Mouse (Mus musculus) MEL (cell line): ENCODE results near the gene CK137956. TPM values are rescaled to one million over a fixed set of nuclear protein-coding genes. Genes with fewer than 3 reads are reported as not detected.

Experiments
- DNase-seq: peaks from one replicate; pipeline ENCODE4 v3.0.0; 2011; ENCODE audit warnings: low read depth, low spot score
- H3K27ac ChIP-seq: 2 replicates; pipeline ENCODE4 v1.5.1; 2012; ENCODE audit warnings: low read depth, mild to moderate bottlenecking, control low read depth, low read length, moderate library complexity; ENCODE audit not compliant: control insufficient read depth
- H3K27me3 ChIP-seq, 2 experiments: fragments of 150-350 bp in 1 of 2; sonication (generic) in 1 of 2; 2 replicates each; pipeline ENCODE4 v1.6.1; 2012; ENCODE audit warnings: low read length in 2 of 2, mild to moderate bottlenecking in 2 of 2, improper control_type of control experiment in 1 of 2, moderate library complexity in 1 of 2; ENCODE audit not compliant: insufficient read depth in 2 of 2, control insufficient read depth in 1 of 2
- H3K36me3 ChIP-seq, 2 experiments: 2 replicates each; pipeline ENCODE4 v1.6.1; 2012 to 2014; ENCODE audit warnings: low read length in 2 of 2, improper control_type of control experiment in 1 of 2, inconsistent platforms in 1 of 2, mild to moderate bottlenecking in 1 of 2; ENCODE audit not compliant: insufficient read depth in 2 of 2, control insufficient read depth in 1 of 2
- H3K4me1 ChIP-seq, 2 experiments: fragments of 150-350 bp in 1 of 2; sonication (generic) in 1 of 2; 2 replicates each; pipeline ENCODE4 v1.6.1; 2012; ENCODE audit warnings: low read length in 2 of 2, improper control_type of control experiment in 1 of 2, mild to moderate bottlenecking in 1 of 2; ENCODE audit not compliant: insufficient read depth in 2 of 2, control insufficient read depth in 1 of 2
- H3K4me3 ChIP-seq, 2 experiments: fragments of 150-350 bp in 1 of 2; sonication (generic) in 1 of 2; 2 replicates each; pipeline ENCODE4 v1.5.1; 2012; ENCODE audit warnings: low read depth in 2 of 2, low read length in 2 of 2, mild to moderate bottlenecking in 2 of 2, moderate library complexity in 2 of 2, control low read depth in 1 of 2, improper control_type of control experiment in 1 of 2; ENCODE audit not compliant: control insufficient read depth in 1 of 2, insufficient read depth in 1 of 2
- H3K79me2 ChIP-seq: 2 replicates; pipeline ENCODE4 v1.6.1; 2012; ENCODE audit warnings: mild to moderate bottlenecking, low read length, moderate library complexity; ENCODE audit not compliant: control insufficient read depth, poor library complexity, insufficient read depth
- H3K9ac ChIP-seq: 2 replicates; pipeline ENCODE4 v1.6.1; 2012; ENCODE audit warnings: low read depth, mild to moderate bottlenecking, control low read depth, low read length, moderate library complexity; ENCODE audit not compliant: control insufficient read depth, poor library complexity, severe bottlenecking
- H3K9me3 ChIP-seq: fragments of 150-350 bp; sonication (generic); replicated peaks from 2 replicates; pipeline ENCODE4 v1.6.1; 2012; ENCODE audit warnings: mild to moderate bottlenecking, low read length, improper control_type of control experiment, moderate library complexity; ENCODE audit not compliant: insufficient read depth
- BHLHE40 ChIP-seq: IDR thresholded peaks from 2 replicates; pipeline ENCODE4 v1.6.1; 2012; ENCODE audit warnings: low read depth, mild to moderate bottlenecking, inconsistent platforms, low read length, improper control_type of control experiment, borderline replicate concordance
- CTCF ChIP-seq, 3 experiments: IDR thresholded peaks in 2 of 3; conservative IDR thresholded peaks in 1 of 3; 2 replicates each; pipeline ENCODE4 v1.5.1; 2011 to 2012; ENCODE audit warnings: low read length in 3 of 3, low read depth in 2 of 3, mild to moderate bottlenecking in 2 of 3, improper control_type of control experiment in 1 of 3, inconsistent platforms in 1 of 3, mixed read lengths in 1 of 3, moderate library complexity in 1 of 3; ENCODE audit not compliant: control insufficient read depth in 1 of 3, insufficient read depth in 1 of 3, poor library complexity in 1 of 3, severe bottlenecking in 1 of 3
- E2F4 ChIP-seq: IDR thresholded peaks from 2 replicates; pipeline ENCODE4 v1.6.1; 2011; ENCODE audit warnings: low read depth, low read length, improper control_type of control experiment, borderline replicate concordance
- EP300 ChIP-seq, 2 experiments: IDR thresholded peaks; 2 replicates each; pipeline ENCODE4 v1.6.1; 2011; ENCODE audit warnings: improper control_type of control experiment in 2 of 2, low read length in 2 of 2, low read depth in 1 of 2, mild to moderate bottlenecking in 1 of 2
- ETS1 ChIP-seq: IDR thresholded peaks from 2 replicates; pipeline ENCODE4 v1.6.1; 2012; ENCODE audit warnings: low read depth, mild to moderate bottlenecking, inconsistent platforms, low read length, improper control_type of control experiment, moderate library complexity
- HCFC1 ChIP-seq: IDR thresholded peaks from 2 replicates; pipeline ENCODE4 v1.6.1; 2012; ENCODE audit warnings: low read depth, mild to moderate bottlenecking, inconsistent platforms, low read length, improper control_type of control experiment, moderate library complexity
- JUND ChIP-seq: IDR thresholded peaks from 2 replicates; pipeline ENCODE4 v1.6.1; 2011; ENCODE audit warnings: low read depth, mild to moderate bottlenecking, improper control_type of control experiment, low read length
- KAT2A ChIP-seq: conservative IDR thresholded peaks from 2 replicates; pipeline ENCODE4 v1.6.1; 2012; ENCODE audit warnings: low read depth, low read length, improper control_type of control experiment, inconsistent platforms
- MEF2A ChIP-seq: IDR thresholded peaks from 2 replicates; pipeline ENCODE4 v1.6.1; 2014; ENCODE audit warnings: low read depth, mild to moderate bottlenecking, inconsistent platforms, low read length, improper control_type of control experiment; ENCODE audit not compliant: poor library complexity, insufficient replicate concordance, severe bottlenecking; ENCODE audit errors: extremely low read depth
- MYB ChIP-seq: IDR thresholded peaks from 2 replicates; pipeline ENCODE4 v1.6.1; 2011; ENCODE audit warnings: mild to moderate bottlenecking, low read depth, low read length, improper control_type of control experiment
- NRF1 ChIP-seq: IDR thresholded peaks from 2 replicates; pipeline ENCODE4 v1.6.1; 2014; ENCODE audit warnings: low read depth, mild to moderate bottlenecking, inconsistent platforms, low read length, improper control_type of control experiment, moderate library complexity; ENCODE audit not compliant: poor library complexity, insufficient read depth, severe bottlenecking
- RAD21 ChIP-seq: IDR thresholded peaks from 2 replicates; pipeline ENCODE4 v1.6.1; 2011; ENCODE audit warnings: mild to moderate bottlenecking, low read depth, low read length, improper control_type of control experiment
- RCOR1 ChIP-seq: IDR thresholded peaks from 2 replicates; pipeline ENCODE4 v1.6.1; 2012; ENCODE audit warnings: low read depth, mild to moderate bottlenecking, inconsistent platforms, low read length, improper control_type of control experiment
- SMC3 ChIP-seq: IDR thresholded peaks from 2 replicates; pipeline ENCODE4 v1.6.1; 2011; ENCODE audit warnings: low read depth, low read length, improper control_type of control experiment
- TAL1 ChIP-seq: IDR thresholded peaks from 2 replicates; pipeline ENCODE4 v1.6.1; 2012; ENCODE audit warnings: mild to moderate bottlenecking, inconsistent platforms, low read length, moderate library complexity, mixed read lengths
- UBTF ChIP-seq: IDR thresholded peaks from 2 replicates; pipeline ENCODE4 v1.6.1; 2012; ENCODE audit warnings: low read depth, mild to moderate bottlenecking, inconsistent platforms, low read length, improper control_type of control experiment, moderate library complexity, borderline replicate concordance; ENCODE audit not compliant: insufficient read depth
- USF1 ChIP-seq: IDR thresholded peaks from 2 replicates; pipeline ENCODE4 v1.6.1; 2014; ENCODE audit warnings: low read depth, mild to moderate bottlenecking, inconsistent platforms, low read length, improper control_type of control experiment, moderate library complexity
- USF2 ChIP-seq, 2 experiments: IDR thresholded peaks; 2 replicates each; pipeline ENCODE4 v1.6.1; 2011 to 2012; ENCODE audit warnings: improper control_type of control experiment in 2 of 2, low read length in 2 of 2, borderline replicate concordance in 1 of 2, inconsistent platforms in 1 of 2, low read depth in 1 of 2, mild to moderate bottlenecking in 1 of 2; ENCODE audit not compliant: insufficient read depth in 1 of 2
- ZC3H11A ChIP-seq: IDR thresholded peaks from 2 replicates; pipeline ENCODE4 v1.6.1; 2012; ENCODE audit warnings: low read depth, mild to moderate bottlenecking, inconsistent platforms, low read length, improper control_type of control experiment
- ZKSCAN1 ChIP-seq: IDR thresholded peaks from 2 replicates; pipeline ENCODE4 v1.6.1; 2012; ENCODE audit warnings: low read depth, mild to moderate bottlenecking, inconsistent platforms, low read length, improper control_type of control experiment, moderate library complexity
- ZMIZ1 ChIP-seq: IDR thresholded peaks from 2 replicates; pipeline ENCODE4 v1.6.1; 2012; ENCODE audit warnings: low read depth, mild to moderate bottlenecking, inconsistent platforms, low read length, improper control_type of control experiment, moderate library complexity
- polyA plus RNA-seq, 2 experiments: library from polyadenylated mRNA; stranded (reverse) in 1 of 2; unstranded in 1 of 2; fragments of >175 nt in 1 of 2; fragments of >200 nt in 1 of 2; gene quantifications; 2 replicates each; pipeline versions ENCODE4 v1.2.1 to v1.2.4; 2012; ENCODE audit warnings: low replicate concordance in 2 of 2, low read depth in 1 of 2; ENCODE audit not compliant: insufficient read length in 2 of 2, insufficient read depth in 1 of 2, missing spikeins in 1 of 2
- total RNA-seq: library from RNA; depleted of rRNA; stranded (reverse); fragments of 300-350 nt; gene quantifications from 2 replicates; pipeline ENCODE4 v1.2.3, GENCODE M21; 2012

CK137956 gene
- total and polyA plus RNA-seq, 3 experiments = not detected

- no peaks in the 10 kb centered on the region for H3K9me3 ChIP-seq
- H3K79me2 ChIP-seq = no peaks in the 10 kb centered on the region
- no peak overlapping the region for H3K4me3 ChIP-seq
- H3K27me3 ChIP-seq = no peaks in the 10 kb centered on the region
- no peaks in the 10 kb centered on the region for H3K36me3 ChIP-seq
- no peak for DNase-seq
- H3K4me1 ChIP-seq = no peaks in the 10 kb centered on the region
- no peak overlapping the region for H3K9ac ChIP-seq
- H3K27ac ChIP-seq = no peak overlapping the region
- TF ChIP-seq ZC3H11A = no peak
- TF ChIP-seq RAD21 = no peak
- TF ChIP-seq KAT2A = no peak
Observed at GRCm38 (mm10) chr4:127988526-127989180, 17.9 kb upstream of the CK137956 start.

DNA sequence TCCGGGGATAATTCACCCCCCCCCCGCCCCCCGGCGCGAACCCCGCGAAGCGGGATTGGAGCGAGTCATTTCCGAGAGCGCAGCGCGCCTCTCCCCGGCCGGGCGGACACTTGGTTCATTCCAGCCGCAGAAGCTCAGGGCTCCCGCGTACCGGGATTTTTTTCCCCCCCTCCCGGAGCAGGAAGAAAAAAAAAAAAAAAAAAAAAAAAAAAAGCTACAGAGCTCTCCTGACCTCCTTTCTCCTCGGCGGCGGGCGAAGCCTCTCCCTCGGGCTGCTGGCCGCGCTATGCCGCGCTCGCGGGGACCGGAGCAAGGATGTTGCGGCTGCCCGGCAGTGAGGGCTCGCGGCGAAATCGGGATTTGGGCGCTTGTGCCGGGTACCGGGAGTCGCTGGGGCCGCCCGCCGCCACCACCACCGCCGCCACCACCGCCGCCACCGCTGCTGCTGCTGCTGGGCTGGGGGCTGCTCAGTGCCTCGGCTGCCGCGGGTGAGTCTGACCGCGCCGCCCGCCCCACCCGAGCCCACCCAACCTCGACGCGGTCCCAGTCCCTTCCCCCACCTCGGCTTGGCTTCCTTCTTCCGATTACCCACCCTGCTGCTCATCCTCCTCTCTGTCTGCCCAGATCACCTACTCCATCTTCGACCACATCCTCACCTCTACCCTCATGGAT lies 17.2 kb upstream of the CK137956 start, which contains the start of gene Csmd2:
Gene Csmd2 (plus strand): TSS at position 74 of the 672 bp plus-strand sequence.
- H3K27me3 ChIP-seq = no peaks in the 10 kb centered on the region
- no peak for DNase-seq
- no peak for TF ChIP-seq MEF2A
- TF ChIP-seq CTCF (IDR thresholded peaks at IDR 0.05 in 2 of 3, conservative IDR thresholded peaks at IDR 0.05 in 1 of 3; ENCODE audit: control insufficient read depth in 1 of 3, insufficient read depth in 1 of 3, low read depth in 2 of 3, low read length in 3 of 3, poor library complexity in 1 of 3, severe bottlenecking in 1 of 3) = no peak
- TF ChIP-seq BHLHE40 = no peak
- TF ChIP-seq RCOR1 = no peak
- no peak for TF ChIP-seq MYB
- TF ChIP-seq TAL1 = no peak
- TF ChIP-seq EP300 (IDR thresholded peaks at IDR 0.05; ENCODE audit: low read depth in 1 of 2, low read length in 2 of 2) = no peak
- TF ChIP-seq ZMIZ1 = no peak
- TF ChIP-seq E2F4 = no peak
- no peak for TF ChIP-seq SMC3
- TF ChIP-seq JUND = no peak
- TF ChIP-seq RAD21 = no peak
- no peak for TF ChIP-seq USF2 (IDR thresholded peaks at IDR 0.05; ENCODE audit: borderline replicate concordance in 1 of 2, insufficient read depth in 1 of 2, low read depth in 1 of 2, low read length in 2 of 2)
- TF ChIP-seq NRF1 = no peak
- no peak for TF ChIP-seq KAT2A
- no peak for TF ChIP-seq HCFC1
- TF ChIP-seq USF1 = no peak
- no peak for TF ChIP-seq ZKSCAN1
- TF ChIP-seq ETS1 = no peak
- no peak for TF ChIP-seq UBTF
- H3K4me3 ChIP-seq = no peak within 1 kb of the TSS
- no peaks in the 10 kb centered on the region for H3K36me3 ChIP-seq
- H3K4me1 ChIP-seq = no peaks in the 10 kb centered on the region
- no peak within 1 kb of the TSS for H3K9ac ChIP-seq
- no peaks in the 10 kb centered on the region for H3K9me3 ChIP-seq
- no peak within 1 kb of the TSS for H3K27ac ChIP-seq
- no peaks in the 10 kb centered on the region for H3K79me2 ChIP-seq
